Mouse (Mus musculus) urinary bladder, adult 18-20 months (tissue): ENCODE measurements around the gene Ppp1r18.

Experiments used
- DNase-seq, 2 experiments: peaks; one replicate each; pipeline ENCODE4 v3.0.0; 2022; ENCODE audit warnings: low spot score in 2 of 2, mixed read lengths in 2 of 2

Gene Ppp1r18

DNA sequence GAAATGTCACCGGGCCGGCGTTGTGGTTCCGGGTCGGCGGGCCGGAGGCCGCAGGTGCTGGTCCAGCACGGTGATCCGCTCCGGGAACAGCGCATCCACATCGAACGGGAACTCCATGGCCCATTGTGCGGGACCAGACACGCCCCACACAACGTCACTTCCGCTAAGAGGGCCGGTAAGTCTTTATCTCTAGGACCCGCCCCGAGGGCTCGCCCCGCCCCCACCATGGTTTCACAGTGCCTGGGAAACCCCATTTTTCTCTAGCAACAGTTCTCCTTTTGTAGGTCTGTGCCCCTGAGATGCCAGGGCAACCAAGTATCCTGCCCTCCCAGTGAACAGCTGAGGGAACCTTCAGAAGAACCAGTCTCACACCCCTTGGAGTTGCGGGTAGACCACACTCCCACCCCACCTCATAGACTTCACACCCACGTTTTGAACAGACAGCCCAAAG is 44.6 kb downstream of the Ppp1r18 start, which contains the start of gene Atat1:
Gene Atat1, minus strand, starts transcription at position 157 of the 451 bp plus-strand sequence.
- DNase-seq, result peak; percentile 91 to 94

DNA sequence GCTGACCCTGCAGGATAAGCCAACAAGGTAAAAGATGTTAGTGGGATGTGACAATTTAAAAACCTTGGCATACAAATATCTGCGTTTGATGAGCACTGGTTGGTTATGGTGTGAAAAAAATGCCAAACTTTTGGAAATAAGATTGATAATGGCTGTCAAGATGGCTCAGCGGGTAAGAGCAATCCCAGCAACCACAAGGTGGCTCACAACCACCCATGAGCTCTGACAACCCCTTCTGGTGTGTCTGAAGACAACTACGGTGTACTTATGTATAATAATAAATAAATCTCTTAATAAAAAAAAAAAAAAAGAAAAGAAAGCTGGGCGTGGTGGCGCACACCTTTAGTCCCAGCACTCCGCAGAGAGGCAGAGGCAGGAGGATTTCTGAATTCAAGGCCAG is 49.6 kb downstream of the Ppp1r18 start:
- no peak for DNase-seq

DNA sequence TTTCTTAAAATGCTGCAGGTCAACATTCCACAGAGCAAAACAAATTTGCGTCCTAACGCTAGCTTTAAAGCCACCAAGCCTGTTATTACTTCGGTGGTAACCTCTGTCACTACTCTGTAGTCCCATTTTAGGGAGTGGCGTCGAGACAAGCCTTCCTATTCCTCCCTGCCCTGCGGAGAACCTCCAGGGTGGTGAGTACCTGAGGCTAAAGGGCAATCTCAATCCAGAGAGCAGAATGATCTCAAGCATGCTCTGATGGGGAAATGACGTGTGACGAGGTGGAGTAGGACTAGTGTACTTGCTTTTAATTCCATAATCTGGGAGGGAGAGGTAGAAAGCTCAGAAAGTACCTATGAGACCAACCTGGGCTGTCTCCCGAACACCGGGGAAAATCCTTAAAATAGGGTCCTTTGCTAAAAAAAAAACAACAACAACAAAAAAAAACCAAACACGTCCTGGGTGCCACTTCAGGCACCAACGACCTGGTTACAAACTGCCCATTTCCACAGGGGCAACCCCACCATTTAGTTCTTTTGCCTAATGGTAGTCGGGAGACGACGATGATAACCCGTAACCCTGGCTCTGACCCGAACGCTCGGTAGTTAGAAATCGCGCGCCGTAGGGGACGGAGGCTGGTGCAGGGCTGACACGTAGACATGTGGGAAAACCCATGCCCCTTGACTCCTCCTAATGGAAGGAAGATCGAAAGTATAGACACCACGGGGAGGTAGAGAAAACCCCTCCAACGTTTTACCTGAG is 50.3 kb downstream of the Ppp1r18 start:
- DNase-seq, result peak in 1 of 2 experiments; percentile 39

DNA sequence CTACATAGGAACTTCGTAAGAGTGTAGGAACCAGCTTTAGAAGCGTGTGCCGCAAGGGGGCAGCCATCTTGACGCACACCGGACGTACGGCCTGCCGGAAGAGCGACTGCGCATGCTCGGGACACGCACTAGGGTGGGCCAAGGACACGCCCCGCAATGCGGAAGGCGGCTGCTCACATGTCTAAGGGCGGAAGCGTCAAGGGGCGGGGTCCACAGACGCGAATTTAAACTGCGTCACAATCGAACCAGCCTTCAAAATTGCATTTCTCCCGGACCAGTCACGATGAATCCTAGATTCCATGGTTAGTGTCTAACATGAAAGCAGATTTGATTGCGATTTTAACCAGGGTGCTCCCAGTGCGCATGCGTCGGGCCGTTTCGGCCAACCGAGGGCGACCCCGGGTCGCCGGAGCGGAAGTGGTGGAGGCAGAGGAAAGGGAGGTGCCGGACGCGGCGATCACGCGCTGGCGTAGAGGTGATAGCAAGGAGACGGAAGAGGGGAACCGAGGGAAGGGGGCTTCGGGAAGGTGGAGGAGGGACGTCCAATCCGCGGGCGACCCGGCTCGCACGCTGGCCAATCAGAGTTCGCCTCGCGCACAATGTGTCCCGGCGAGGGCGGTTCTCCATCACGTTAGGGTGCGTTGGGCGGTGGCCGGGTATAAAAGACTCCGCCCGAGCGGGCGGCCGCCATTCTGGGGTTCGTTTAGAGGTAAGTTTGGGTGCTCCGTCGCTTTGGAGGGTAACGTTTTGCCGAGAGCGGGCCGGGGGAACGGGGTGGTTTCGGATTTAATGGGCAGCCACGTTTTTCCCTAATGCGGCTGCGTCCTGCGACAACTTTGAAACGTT is 51.1 kb downstream of the Ppp1r18 start, which contains the start of the genes Mrps18b and Ppp1r10:
Gene Mrps18b, minus strand, starts transcription at position 93 of the 846 bp plus-strand sequence.
Gene Ppp1r10, plus strand, starts transcription at position 138 of the 846 bp plus-strand sequence.
- DNase-seq, result peak; percentile 90 to 99

DNA sequence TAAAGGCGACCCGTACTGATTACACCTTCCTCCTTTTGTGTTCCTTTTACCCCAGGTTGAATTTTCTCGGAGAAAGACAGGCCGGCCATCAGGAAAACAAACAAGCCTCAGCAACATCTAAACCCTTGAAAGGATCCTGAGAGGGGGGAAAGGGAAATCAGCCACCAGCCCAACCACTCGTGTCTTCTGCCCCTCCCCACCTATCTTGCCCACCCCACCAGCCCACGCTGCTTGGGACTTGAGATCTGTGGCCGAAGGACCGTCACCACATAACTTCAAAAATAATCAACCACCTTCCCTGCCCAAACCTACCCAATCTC is 51.7 kb downstream of the Ppp1r18 start:
- no peak for DNase-seq

DNA sequence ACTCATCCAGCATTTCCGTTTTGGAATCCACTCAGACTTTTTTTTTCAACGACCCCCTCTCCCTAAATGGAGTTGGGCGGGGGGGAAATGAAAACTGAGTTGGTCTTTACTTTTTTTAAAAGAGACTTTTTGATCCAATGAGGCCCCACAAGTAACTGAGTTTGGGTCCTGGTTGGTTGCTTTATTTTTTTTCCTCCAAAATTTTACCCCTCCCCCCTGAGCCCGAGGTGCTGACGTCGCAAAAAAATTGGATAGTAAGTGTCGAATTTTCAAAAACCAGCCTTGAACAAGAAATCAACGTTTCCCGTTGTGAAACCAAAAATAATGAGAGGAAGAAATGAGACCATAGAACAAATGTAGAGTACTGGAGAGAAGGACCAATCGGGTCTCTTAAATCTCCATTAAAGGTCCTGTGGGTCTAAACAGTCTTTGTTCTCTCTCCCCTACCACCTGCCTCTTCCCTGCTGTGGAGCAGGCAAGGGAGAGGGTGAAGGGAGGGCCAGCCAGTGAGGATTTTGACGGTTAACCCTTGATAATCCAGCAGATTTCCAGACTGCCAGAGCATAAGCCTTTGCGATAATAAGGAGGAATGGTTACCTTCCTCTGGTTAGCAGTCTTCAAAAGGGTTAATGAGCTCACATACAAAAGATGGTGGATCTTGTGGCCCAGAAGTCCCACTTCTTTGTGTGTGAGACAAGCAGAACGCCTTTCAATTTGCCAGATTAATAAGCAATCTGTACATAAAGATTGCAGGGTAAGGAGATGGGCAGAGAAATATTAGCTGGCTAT is 52.3 kb downstream of the Ppp1r18 start:
- DNase-seq, result no peak

DNA sequence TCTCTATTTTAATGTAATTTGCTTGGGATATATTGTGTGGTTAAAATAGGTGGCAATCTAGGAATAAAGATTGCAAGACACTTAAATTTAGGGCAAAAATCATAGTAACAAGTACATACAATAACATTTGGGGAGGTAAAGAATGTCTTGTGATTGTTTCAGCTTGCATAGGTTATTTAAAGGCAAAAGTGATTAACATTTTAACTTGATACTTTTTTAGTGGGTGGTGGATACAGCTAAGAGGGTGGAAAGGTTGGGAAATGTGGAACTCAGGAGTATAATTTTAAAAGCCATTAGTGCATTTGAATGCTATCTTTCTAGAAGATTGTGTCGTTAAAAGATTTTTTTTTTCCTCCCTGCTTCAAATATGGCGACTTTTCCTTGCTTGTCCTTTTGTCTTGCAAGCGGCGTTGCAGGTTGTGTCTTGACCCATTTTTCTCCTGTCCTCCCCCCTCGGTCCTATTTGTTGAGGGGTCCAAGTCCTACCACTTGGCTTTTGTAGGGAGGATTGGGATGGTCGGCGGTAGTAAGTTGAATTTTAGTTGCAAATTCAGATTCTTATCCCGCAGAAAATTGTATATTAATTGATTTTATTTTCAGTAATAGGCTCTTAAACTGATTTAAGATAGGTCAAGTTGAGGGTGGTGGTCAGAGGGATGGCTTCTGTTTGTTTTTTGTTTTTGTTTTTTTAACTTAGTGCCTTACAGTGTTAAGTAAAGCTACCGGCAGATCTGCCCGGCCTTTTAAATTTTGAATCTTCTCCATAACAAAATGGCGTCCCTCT is 53.1 kb downstream of the Ppp1r18 start:
- DNase-seq, result no peak

DNA sequence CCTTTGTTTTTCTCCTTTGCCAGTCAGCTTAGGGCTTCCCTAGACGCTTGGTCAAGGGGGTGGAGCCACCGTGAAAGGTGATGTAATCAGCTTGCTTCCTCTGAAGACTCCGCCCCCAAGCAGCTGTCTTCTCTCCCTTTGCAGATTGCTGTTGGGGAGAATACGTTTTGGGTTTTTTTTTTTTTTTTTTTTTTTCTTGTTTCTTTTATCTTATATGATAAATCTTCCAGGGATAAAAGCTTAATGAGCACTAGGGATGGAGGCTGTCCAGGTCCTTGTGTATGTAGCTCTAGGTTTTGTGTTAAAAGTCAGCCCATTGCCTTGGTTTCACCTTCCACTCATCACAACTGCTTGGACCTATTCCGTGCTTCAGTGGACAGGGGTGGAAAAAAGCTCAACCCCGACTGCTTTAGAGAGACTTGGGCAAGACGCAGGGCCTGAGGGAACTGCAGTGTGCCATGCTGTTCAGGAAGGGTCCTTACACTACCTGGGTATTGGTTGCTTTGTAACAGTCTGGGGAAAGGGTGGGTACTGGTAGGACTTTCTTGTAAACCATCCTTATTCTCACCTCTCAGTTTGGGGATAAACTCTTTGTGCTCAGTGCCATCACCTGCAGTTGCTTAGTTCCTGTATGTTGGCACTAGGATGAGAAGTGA is 53.8 kb downstream of the Ppp1r18 start:
- DNase-seq, result peak; percentile 81 to 89

DNA sequence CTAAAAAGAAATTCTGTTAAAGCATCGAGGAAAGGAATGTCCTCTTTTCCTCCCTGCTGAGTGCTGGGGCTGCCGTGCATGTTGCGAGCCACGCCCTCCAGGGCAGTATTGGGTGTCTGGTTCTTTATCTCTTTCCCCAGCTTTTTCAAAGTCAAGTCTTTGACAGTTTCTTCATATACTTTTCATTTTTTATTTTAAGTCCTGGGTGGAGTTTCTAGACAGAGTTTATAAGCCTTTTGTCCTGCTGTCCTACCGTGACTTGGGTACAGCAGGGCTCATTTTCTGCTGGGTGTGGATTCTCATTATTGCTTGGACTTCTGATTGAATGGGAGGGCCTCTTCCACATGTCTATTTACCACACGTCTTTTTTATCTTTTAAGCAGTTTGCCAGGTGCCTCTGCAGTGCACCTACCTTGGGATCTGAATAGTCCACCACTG is 54.5 kb downstream of the Ppp1r18 start:
- no peak for DNase-seq

DNA sequence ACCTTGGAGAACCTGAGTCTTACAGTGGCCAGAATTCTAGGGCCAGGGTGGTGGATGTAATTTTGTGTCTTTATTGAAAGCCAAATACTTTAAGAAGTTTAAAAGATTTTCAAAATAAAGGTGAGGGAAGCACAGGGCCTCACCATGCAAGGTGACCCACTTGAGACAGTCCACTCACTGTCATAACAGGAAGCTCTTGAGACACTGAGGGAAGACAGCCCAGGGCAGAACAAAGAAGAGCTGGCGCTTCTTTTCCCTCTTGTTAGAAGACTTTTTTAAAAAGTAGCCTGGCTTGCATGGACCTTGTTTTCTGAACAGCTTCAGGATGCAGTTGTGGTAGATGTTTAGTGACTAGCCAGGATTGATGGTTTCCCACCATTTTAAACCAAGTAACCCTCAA is 55.0 kb downstream of the Ppp1r18 start:
- no peak for DNase-seq

DNA sequence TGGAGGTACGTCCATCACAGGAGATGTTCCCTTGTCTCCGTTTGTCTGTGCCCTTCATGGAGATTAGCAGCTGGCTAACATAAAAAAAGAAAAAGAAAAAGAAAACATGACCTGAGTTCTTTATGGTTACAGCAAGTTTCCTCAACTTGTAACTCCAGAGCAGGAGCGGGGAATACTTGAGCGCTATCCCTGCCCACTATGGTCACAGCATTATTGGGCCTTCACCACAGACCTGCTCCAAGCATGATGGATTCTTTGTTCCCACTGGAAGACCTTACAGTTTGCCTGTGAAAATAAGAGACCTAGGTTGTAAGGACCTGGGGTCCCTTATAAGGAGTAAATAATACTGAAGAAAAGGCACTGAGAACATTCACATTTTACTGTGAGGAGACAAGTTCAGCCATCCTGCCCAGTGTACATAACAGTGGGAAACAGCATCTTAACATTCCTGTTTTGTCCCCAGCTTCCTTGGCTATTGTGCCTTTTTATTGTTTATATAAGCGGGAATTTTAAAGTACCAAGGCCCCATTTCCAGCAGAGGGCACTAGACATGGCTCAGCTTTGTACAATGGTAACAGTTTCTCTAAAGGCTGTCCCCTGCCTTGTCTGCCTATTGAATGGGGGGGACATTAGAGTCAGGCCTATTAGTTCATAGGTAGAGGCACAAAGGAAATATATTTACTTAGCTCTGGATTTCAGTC is 55.6 kb downstream of the Ppp1r18 start:
- no peak for DNase-seq

DNA sequence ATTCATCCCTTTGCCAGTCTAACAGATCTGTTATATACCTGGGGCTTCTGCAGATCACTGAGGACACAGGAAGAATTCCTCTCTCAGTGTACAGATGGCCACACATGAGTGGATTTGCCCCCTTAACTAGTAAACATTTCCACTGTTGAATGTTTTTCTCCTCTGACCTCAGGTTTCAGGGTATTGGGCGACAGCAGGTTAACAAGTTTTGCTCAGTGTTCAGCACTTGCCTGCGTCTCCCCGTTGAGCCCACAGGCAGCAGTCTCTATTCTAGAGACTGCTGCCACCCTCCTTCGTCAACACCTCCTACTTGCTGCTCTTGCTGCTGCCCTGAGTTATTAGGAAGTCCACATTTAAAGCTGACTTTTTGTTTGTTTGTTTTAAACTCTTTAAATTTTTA is 56.3 kb downstream of the Ppp1r18 start:
- DNase-seq, result no peak

DNA sequence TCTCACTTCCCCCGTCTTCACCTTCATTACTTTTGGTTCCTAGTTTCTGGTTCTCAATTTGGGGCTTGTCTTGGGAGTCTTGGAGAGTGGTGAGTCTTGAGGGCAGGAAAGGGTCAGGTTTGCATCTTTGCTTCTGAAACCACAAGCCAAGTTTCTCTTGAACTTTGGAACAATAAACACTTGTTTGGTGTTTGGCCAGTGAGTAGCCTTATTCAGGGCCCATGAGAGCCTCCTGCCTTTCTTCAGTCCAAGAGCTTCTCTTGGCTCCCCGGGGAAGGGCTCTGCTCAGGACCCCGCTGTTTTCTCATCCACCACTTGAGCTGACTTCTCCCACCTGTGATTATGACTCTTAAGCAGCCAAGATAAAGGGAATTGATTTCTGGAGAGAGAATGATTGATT is 57.2 kb downstream of the Ppp1r18 start:
- DNase-seq, result no peak

DNA sequence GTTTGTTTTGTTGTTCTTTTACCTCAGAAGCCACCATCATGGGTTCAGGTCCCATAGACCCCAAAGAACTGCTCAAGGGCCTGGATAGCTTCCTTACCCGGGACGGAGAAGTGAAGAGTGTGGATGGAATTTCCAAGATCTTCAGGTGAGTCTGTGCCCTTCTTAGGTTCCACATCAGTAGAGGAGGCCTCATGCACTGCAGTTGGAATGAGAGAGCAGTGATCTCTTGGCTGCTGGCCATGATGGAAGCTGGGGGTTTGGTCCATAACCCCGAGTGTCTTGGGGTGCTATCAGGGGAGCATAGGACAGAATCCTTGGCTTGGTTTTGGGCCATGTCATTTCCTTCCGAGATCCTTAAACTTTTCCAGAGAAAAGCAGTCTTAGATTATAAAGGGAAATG is 57.9 kb downstream of the Ppp1r18 start:
- no peak for DNase-seq
